Mouse (Mus musculus) kidney, adult 2 months (tissue): ENCODE results near the gene Lclat1. TPM values are rescaled to one million over a fixed set of nuclear protein-coding genes. Genes with fewer than 3 reads are reported as not detected.

Experiments
- DNase-seq: peaks from one replicate; pipeline ENCODE4 v3.0.0; 2021
- H3K27ac ChIP-seq: fragments of 200-500 bp; 2 replicates; pipeline ENCODE4 v1.5.1; 2012; ENCODE audit warnings: low read depth, low read length, control low read depth, inconsistent platforms; ENCODE audit not compliant: insufficient read depth
- H3K27me3 ChIP-seq: fragments of 200-500 bp; replicated peaks from 2 replicates; pipeline ENCODE4 v1.6.1; 2012; ENCODE audit warnings: mild to moderate bottlenecking, moderate library complexity, low read length, inconsistent platforms; ENCODE audit not compliant: control insufficient read depth, insufficient read depth
- H3K36me3 ChIP-seq: fragments of 200-500 bp; 2 replicates; pipeline ENCODE4 v1.6.1; 2012; ENCODE audit warnings: mild to moderate bottlenecking, moderate library complexity, low read length, inconsistent platforms; ENCODE audit not compliant: control insufficient read depth, insufficient read depth
- H3K4me1 ChIP-seq: fragments of 200-500 bp; 2 replicates; pipeline ENCODE4 v1.6.1; 2011; ENCODE audit warnings: low read length; ENCODE audit not compliant: control insufficient read depth, insufficient read depth
- H3K4me3 ChIP-seq: fragments of 200-500 bp; 2 replicates; pipeline ENCODE4 v1.5.1; 2011; ENCODE audit warnings: mild to moderate bottlenecking, low read depth, low read length, control low read depth; ENCODE audit not compliant: insufficient read depth
- CTCF ChIP-seq: fragments of 200-500 bp; conservative IDR thresholded peaks from 2 replicates; pipeline ENCODE4 v1.5.1; 2011; ENCODE audit warnings: low read depth, mild to moderate bottlenecking, control low read depth, low read length, moderate library complexity, mixed read lengths; ENCODE audit not compliant: insufficient read depth, insufficient read length
- POLR2A ChIP-seq: fragments of 200-500 bp; IDR thresholded peaks from one replicate; pipeline ENCODE4 v1.6.1; 2011; ENCODE audit warnings: low read depth, low read length, control low read depth
- WGBS: fragments of 180-500 bp; shearing (Covaris S2); methylation state at CpG from one replicate; pipeline ENCODE4 v1.1.7; 2018; 5-methylcytosine and 5-hydroxymethylcytosine counted together
- polyA plus RNA-seq: library from polyadenylated mRNA; depleted of rRNA; stranded (reverse); fragments of >200 nt; gene quantifications from 2 replicates; pipeline ENCODE4 v1.2.3, GENCODE M21; 2012

The Lclat1 gene
- polyA plus RNA-seq, 1 experiment = 18.8 TPM

DNA sequence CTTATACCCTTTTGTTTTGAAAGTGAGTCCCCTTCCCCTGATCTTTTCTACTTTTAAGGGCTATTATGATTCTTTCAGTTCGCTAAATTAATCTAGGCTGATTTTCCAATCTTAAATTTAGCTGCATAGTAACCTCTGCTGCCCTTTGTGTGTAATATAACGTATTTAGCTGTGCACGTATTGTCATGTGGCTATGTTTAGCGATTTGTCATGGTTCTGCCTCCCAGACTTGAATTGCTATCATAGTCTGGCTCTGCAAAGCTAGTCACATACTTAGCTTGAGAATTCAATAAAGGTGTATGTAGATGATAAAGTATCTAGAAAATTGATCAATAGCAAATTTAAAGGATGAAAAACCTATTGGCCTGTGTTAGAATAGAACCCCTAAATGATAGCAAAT is 69.3 kb downstream of the Lclat1 start:
- H3K27me3 ChIP-seq = no peaks in the 10 kb centered on the region
- 89% methylated on average over 4 of the region's 4 CpGs for WGBS
- no peak overlapping the region for H3K4me3 ChIP-seq
- no peaks in the 10 kb centered on the region for H3K4me1 ChIP-seq
- TF ChIP-seq POLR2A (no peak), CTCF (no peak)
- DNase-seq = no peak
- no peak overlapping the region for H3K27ac ChIP-seq
- no peaks in the 10 kb centered on the region; the same call in 1 of the 2 replicates for H3K36me3 ChIP-seq

DNA sequence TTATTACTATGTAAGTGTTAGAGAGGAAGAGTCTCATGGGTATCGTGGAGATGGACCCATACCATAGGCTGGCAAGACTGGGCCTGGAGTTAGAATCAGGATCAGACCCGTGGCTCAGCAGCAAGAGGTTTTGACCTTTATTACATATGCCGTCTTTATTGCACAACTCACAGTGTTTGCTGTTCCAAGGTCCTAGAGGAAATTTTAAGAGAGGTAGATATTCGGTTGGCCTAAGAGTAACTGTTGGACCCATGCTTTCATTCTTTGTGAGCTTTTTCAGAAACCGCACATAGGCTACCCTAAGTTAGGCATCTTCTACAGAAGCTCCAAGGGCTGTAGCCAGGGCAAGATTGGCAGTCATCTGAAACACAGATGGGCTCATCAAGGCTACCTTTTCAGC is 79.1 kb downstream of the Lclat1 start:
- no peak for DNase-seq
- Histone ChIP-seq H3K4me1 (no peaks in the 10 kb centered on the region), H3K27ac (no peak overlapping the region), H3K4me3 (no peak overlapping the region), H3K27me3 (no peaks in the 10 kb centered on the region), H3K36me3 (no peaks in the 10 kb centered on the region)
- 91% methylated on average over 5 of the region's 5 CpGs for WGBS
- TF ChIP-seq POLR2A (no peak), CTCF (no peak)

DNA sequence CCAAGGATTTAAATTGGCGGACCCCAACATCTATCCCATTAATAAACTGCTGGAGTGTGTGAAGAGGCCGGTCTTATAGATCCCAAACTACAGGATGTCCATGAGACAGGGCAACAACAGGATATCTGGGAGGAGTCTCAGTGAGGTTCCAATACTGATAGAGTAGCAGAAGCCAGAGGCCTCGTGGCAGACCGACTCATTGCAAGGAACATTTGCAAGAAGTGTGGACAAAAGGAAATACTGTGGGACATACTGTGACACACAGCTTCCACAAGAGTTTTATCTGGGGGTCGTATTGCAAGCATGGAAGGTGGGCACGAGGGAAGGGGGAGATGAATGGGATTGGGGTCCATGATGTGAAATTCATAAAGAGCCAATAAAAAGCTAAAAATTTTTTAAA is 86.4 kb downstream of the Lclat1 start:
- Histone ChIP-seq H3K27me3 (no peaks in the 10 kb centered on the region), H3K36me3 (no peaks in the 10 kb centered on the region), H3K4me3 (no peak overlapping the region), H3K27ac (no peak overlapping the region), H3K4me1 (no peaks in the 10 kb centered on the region)
- peak; percentile 10 for DNase-seq
- TF ChIP-seq POLR2A (no peak), CTCF (no peak)
- 77% methylated on average over 6 of the region's 6 CpGs for WGBS

DNA sequence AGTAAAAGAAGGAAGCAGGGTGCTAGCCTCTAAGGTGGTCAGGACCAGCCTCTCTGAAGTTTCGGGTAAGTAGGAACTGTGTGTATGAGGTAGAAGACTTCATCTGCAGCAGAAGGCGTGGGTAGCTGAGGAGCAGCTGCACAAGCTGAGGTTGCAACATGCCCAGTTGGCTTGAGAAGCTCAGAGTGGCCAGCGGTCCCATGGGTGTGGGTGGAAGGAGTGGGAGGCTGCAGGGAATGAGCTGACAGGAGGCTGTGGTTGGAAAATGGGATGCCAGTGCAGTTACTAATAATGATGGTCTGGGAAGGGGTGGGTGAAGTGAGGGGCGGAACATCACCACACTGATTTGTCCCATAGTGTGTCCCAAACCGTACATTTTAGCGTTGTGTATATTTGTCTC is 86.8 kb downstream of the Lclat1 start:
- no peak overlapping the region for H3K4me3 ChIP-seq
- H3K36me3 ChIP-seq = no peaks in the 10 kb centered on the region
- no peaks in the 10 kb centered on the region for H3K27me3 ChIP-seq
- TF ChIP-seq CTCF (no peak), POLR2A (no peak)
- no peak for DNase-seq
- H3K4me1 ChIP-seq = no peaks in the 10 kb centered on the region
- 91% methylated on average over 6 of the region's 6 CpGs for WGBS
- H3K27ac ChIP-seq = no peak overlapping the region

DNA sequence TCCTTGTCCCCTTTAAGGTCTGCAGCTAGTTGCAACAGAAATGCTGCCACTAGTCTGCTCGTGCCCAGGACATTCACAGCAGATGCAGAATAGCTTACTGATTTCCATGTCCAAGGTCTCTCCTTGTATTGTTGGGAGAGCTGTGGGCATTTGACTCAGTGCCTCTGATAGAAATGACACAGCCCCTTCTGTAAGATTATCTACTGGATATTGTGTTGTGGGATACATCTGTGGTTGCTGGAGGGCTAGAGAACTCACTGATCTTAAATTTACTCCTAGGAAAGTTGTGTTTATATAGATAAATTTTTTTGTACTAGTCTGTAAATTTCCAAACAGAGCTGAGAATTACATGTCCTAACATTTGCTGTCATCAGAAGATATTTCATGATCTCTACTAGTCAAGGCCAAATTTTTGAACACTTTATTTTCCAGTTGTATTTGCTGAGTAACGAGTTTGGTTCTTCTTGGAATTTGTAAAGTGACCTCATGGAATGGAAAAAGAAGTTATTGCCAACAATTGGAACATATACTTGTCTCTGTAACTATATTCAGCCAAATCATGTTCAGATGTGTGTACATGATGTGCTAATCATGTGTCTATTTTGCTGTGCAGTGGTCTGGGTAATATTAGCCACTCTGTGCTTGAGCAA is 87.4 kb downstream of the Lclat1 start:
- TF ChIP-seq POLR2A (no peak), CTCF (no peak)
- H3K27me3 ChIP-seq = no peaks in the 10 kb centered on the region
- DNase-seq = peak; percentile 23
- no peaks in the 10 kb centered on the region for H3K36me3 ChIP-seq
- no peak overlapping the region for H3K27ac ChIP-seq
- no peaks in the 10 kb centered on the region for H3K4me1 ChIP-seq
- H3K4me3 ChIP-seq = no peak overlapping the region
- WGBS = 76% methylated on average over 2 of the region's 2 CpGs

DNA sequence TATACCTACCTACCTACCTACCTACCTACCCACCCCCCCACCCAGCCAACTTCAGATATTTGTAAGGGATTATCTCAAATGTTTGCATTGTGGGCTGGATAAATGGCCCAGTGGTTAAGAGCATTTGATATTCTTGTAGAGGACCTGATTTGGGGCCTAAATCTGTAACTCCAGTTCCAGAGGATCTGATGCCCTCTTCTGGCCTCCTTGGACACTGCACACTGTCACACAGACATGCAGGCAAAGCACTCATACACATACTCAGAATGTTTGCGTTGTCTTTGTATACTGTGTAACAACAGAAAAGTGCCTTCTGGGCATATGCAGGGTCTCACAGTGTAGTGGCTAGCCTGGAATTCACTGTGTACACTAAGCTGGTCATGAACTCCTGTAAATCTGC is 88.4 kb downstream of the Lclat1 start:
- H3K27me3 ChIP-seq = no peaks in the 10 kb centered on the region
- WGBS = 96% methylated on average over 1 of the region's 1 CpGs
- H3K4me3 ChIP-seq = no peak overlapping the region
- no peaks in the 10 kb centered on the region for H3K36me3 ChIP-seq
- TF ChIP-seq CTCF (peak; percentile 61), POLR2A (no peak)
- H3K27ac ChIP-seq = no peak overlapping the region
- peak; percentile 26 for DNase-seq
- H3K4me1 ChIP-seq = no peaks in the 10 kb centered on the region

DNA sequence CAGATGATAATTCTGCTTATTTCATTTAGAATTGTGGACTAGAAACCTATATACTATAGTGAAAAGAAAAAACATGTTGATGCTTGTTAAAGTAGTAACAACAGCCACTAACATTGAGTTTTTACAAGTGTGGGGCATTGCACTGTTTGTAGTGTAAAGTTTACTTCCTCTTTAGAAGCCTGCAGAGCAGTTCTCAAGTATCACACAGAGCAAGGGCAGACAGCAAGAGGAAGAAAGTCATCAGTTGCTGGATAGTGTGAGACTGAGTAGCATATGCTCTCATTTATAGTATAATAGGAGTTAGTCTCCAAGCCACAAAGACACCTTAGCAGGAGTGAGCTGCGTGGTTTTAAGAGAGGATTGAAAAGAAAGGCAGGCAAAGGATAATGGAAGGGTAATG is 89.9 kb downstream of the Lclat1 start:
- no peak for TF ChIP-seq CTCF
- no peak for TF ChIP-seq POLR2A

DNA sequence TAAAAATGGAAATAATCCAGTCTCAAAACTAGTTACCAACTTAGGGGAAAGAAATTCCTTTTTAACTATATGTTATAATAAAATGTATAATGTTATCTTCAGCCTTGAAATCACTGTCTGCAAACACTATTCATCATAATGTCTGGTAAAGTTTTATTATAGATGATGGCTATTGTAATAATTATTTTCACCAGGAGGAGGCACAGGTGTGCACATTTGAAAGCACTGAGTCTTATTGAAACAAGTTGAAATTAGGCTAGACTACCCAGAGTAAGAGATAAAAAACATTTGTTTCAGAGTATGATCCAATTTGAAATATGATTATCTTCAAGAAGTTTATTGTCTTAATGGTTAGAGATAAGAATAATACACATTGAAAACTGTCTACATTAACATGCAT is 91.6 kb downstream of the Lclat1 start:
- no peak overlapping the region for H3K4me3 ChIP-seq

More for the DNA sequence above, 89.9 kb downstream of the Lclat1 start:
- WGBS = 69% methylated on average over 1 of the region's 1 CpGs
- Histone ChIP-seq H3K4me1 (no peaks in the 10 kb centered on the region), H3K27ac (no peak overlapping the region), H3K27me3 (no peaks in the 10 kb centered on the region), H3K36me3 (no peaks in the 10 kb centered on the region), H3K4me3 (no peak overlapping the region)
- DNase-seq = no peak

More for the DNA sequence above, 91.6 kb downstream of the Lclat1 start:
- no peak for TF ChIP-seq CTCF
- TF ChIP-seq POLR2A = no peak
- H3K4me1 ChIP-seq = no peaks in the 10 kb centered on the region
- no peaks in the 10 kb centered on the region for H3K36me3 ChIP-seq
- H3K27me3 ChIP-seq = no peaks in the 10 kb centered on the region
- H3K27ac ChIP-seq = no peak overlapping the region
- no peak for DNase-seq
